Mouse (Mus musculus) right cerebral cortex, adult 18-20 months (tissue): ENCODE results near the gene Por.

Experiments
- DNase-seq: peaks from one replicate; pipeline ENCODE4 v3.0.0; 2022; ENCODE audit warnings: mixed read lengths

Gene Por

GRCm38 (mm10) chr5:135669741-135670275 is at the start of gene Por:
TSS of gene Por (plus strand) at chr5:135670033.
- DNase-seq: no peak

DNA sequence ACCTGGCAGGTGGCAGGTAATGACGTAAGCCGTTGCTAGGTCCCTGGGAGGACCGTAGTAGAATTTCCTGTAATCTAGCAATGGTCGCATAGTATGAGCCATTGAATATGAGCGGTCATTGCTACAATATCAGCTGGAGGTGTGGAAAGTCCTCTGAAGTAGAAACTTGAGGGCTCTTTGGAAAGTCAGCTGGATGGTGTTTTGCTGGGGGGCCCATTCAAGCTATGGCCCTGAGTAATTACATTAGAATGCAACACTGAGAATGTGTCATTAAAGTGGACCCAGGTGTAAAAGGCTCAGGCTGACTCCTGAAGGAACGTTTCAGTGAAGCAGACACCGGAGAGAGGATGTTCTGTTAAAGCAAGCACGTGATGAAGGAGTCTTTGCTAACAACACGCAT is 49.3 kb upstream of the Por start:
- no peak for DNase-seq

GRCm38 (mm10) chr5:135621725-135622124 is 48.1 kb upstream of the Por start:
- DNase-seq: peak; percentile 49

- no peak for DNase-seq
These were observed 46.7 kb upstream of the Por start for GRCm38 (mm10) chr5:135623006-135623563.

DNA sequence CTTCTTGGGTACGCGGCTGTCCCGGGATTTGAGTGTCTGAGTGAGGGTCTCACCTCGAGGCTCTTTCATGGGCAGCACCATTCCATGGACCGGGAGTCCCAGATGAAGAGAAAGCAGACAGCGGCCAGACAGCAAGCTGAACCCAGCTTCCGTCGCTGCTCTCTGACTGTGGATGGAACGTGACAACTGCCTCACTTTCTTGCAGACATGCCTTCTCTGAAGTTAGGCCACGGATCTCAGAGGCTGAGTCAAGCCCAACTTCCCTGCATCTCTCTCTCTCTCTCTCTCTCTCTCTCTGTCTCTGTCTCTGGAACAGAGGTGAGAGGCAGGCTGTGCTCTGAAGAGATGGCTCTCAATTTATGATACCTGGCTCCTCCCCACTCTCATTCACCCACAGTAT is 40.9 kb upstream of the Por start:
- no peak for DNase-seq

GRCm38 (mm10) chr5:135629401-135629800 is 40.4 kb upstream of the Por start:
- no peak for DNase-seq

- DNase-seq: peak; percentile 39
These were observed 39.2 kb upstream of the Por start for GRCm38 (mm10) chr5:135630598-135630997.

DNA sequence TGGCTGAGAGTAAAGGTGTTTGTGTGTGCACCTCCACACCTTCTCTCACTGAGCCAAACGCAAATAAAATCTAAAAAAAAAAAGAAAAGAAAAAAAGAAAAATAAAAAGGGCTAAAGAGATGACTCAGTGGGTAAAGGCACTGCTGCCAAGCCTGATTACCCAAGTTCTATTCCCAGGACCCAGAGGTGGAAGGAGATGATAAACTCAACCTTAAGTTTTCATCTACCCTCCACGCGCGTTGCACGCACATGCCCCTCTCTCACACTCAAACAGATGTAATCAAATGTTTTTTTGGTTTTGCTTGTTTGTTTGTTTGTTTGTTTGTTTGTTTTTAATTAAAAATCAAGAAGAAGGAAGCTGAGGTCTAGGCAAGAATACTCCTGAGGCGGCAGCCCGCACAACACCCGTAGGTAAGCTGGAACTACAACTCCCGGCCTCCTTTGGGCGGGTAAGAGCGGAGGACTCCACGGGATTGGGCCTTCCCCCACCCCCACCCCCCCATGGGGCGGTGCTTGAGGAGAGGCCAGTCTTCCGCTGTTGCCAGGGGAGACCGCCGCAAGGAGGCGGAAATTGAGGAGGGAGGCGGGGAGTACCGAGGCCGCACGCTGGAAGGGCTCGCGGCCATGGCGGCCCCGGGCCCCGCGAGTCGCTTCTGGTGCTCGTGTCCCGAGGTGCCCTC is 37.6 kb upstream of the Por start, which contains the start of gene Rhbdd2:
Rhbdd2 (plus strand) TSS at position 502 of the 680 bp plus-strand sequence.
- DNase-seq: peak; percentile 98

GRCm38 (mm10) chr5:135632797-135633144 is 37.1 kb upstream of the Por start:
- no peak for DNase-seq

GRCm38 (mm10) chr5:135639760-135640458 is 29.9 kb upstream of the Por start:
- DNase-seq: no peak

- DNase-seq: no peak
These were observed 29.4 kb upstream of the Por start for GRCm38 (mm10) chr5:135640459-135640789.

DNA sequence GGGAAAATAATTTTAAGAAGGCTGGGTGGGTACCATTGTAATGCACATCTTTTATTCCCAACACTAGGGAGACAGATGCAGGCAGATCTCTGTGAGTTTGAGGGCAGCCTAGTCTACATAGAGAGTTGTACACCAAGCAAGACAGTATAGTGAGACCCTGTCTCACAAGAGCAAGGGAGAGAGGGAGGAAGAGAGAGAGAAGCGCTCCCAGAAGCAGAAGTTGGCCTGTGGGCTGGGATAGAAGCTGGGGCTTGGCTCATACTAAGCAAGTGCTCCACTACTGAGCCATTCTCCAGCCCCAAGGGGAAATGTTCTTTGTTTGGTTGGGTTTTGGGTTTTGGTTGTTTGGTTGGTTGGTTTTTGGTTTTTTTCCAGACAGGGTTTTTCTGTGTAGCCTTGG is 28.8 kb upstream of the Por start:
- no peak for DNase-seq

- no peak for DNase-seq
These were observed 26.9 kb upstream of the Por start for GRCm38 (mm10) chr5:135642686-135643551.

DNA sequence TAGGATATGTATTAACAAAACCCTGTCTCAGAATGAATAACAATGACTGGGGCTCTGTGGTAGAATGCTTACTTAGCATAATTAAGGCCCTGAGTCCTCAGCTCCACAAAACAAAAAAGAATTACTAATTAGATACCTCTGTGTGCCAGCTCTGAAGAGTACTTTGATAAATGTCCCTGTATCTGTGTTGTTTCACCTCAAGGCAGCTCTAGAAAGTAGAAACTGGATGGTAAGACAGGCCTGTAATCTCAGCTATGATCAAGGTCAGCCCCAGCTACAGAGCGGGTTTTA is 26.3 kb upstream of the Por start:
- DNase-seq: no peak

DNA sequence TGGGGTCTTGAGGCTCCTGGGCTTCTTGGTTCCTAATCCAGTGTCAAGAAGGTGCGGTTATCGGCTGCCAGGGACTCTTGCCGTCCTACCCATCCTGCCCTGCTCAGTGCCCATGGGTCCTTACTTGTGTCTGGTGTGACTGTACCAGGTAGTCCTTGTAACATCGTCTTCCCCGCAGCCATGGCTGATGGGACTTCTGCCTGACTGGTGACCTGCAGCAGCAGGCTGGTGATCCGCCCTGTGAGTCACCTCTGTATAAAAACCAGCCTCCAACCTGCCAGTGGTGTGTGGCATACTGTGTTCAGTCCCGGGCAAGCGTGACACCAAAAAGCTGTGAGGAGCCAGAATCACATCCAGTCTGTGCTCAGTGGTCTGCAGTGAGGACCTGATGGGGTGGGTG is 26.0 kb upstream of the Por start:
- DNase-seq: no peak

DNA sequence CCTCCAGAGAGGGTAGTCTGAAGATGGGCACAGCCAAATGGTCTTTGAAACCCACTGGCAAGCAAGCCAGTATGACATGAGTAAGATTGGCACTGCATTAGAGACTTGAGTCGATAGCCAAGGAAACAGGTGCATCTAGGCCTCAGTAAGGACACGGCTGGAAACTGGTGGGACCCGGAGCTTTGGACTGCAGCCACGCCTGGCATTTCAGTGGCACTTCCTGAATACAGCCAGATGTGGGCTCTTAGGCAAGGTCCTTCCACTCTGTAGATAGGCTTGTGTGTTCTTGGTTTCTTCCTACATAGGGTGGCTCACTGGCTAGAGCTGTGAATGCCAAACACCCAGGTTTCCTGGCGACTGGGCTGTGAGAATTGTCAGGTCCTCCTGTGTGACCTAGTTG is 24.5 kb upstream of the Por start:
- no peak for DNase-seq

- no peak for DNase-seq
These were observed 23.8 kb upstream of the Por start for GRCm38 (mm10) chr5:135646038-135646437.

GRCm38 (mm10) chr5:135648461-135649308 is 21.1 kb upstream of the Por start:
- DNase-seq: no peak

DNA sequence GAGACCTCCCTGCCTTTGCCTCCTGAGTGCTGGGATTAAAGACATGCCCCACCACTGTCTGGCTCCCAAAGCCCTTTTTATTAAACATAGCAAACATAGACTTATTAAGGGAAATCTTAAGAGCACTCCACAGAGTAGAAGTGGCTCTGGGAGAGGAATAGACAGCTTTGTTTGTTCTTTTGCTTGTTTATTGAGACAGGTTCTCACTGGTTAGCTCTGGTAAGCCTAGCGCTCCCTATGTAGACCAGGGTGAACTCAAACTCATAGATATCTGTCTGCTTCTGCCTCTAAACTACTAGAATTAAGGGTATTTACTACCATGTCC is 20.6 kb upstream of the Por start:
- no peak for DNase-seq

GRCm38 (mm10) chr5:135651536-135651935 is 18.3 kb upstream of the Por start:
- DNase-seq: no peak

GRCm38 (mm10) chr5:135653209-135653608 is 16.6 kb upstream of the Por start:
- no peak for DNase-seq

DNA sequence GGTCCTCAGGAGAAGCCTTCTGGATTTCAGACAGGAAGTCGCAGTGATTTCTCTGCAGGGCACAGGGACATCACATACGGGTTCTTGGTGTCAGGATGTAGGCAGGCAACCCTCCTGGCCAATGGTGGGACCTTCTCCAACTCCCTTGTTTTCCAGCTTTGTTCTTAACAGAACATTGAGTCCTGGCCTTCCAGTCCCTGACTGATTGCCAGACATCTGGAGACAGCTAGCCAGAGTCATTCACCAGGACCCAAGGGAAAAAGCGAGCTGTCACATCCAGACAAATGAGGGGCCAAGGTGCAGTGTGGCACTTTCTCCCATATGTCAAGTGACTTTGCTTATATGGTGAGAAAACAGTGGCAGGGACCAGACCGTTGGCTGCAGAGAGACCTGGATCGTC is 13.8 kb upstream of the Por start:
- no peak for DNase-seq

GRCm38 (mm10) chr5:135657128-135657527 is 12.7 kb upstream of the Por start:
- DNase-seq: no peak
